Mouse (Mus musculus): ENCODE data around the gene Gm39653. TPM values are rescaled to one million over a fixed set of nuclear protein-coding genes. Genes with fewer than 3 reads are reported as not detected.
A peak's percentile ranks its signal among the peaks of the same experiment; 100 is the strongest.

Gm39653 gene
- total RNA-seq, 2 experiments from 2014 or later: not detected

GRCm38 (mm10) chr1:63668852-63669160 lies 53.0 kb downstream of the Gm39653 start:
- peak; percentile 18 to 42 for DNase-seq

More at GRCm38 (mm10) chr1:63668852-63669160, 53.0 kb downstream of the Gm39653 start:
- intact Hi-C loops (cut with DNase I): loop anchor here (1.0 to 10.0 kb wide), 6 partner anchors 93 to 1246 kb away; partner anchors contain the start of gene Klf7

Other genes starting within 250 kb of the Gm39653 start
- gene Adam23, start 170.1 kb upstream of the Gm39653 start, total RNA-seq (2021): 1 to 10 TPM; 2.2 to 4.2 TPM
- not detected for gene Dytn, start 71.0 kb downstream of the Gm39653 start, total RNA-seq (2021)
- not detected for gene Mdh1b, start 114.3 kb downstream of the Gm39653 start, total RNA-seq (2021)
- 10 to 100 TPM; 25.0 to 25.4 TPM for gene Fastkd2, start 114.6 kb downstream of the Gm39653 start, total RNA-seq (2021)
- not detected for gene 4933402D24Rik, start 153.3 kb downstream of the Gm39653 start, total RNA-seq (2021)